Mouse (Mus musculus): ENCODE data around the gene Chmp6.
A peak's percentile ranks its signal among the peaks of the same experiment; 100 is the strongest.

The Chmp6 gene

DNA sequence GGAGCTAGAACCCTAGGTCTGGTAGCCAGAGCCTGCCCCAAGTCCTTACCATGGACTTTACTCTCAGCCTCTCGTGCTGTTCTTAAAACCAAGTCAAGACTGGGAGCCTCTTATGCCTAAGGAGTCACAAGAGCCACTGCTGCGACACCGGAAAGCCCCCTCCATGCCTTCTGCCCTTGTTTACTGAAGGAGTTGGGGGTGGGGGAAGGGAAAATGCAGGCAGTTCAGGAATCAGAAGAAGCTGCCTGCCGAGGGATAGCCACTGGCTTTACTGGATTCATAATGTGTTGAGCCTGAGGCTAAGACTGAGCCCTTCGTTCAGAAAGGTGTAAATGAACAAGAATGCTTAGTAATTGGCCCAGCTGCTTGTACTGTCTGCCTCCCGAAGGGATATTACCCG is 396 bp upstream of the Chmp6 start:
- DNase-seq: no peak

DNA sequence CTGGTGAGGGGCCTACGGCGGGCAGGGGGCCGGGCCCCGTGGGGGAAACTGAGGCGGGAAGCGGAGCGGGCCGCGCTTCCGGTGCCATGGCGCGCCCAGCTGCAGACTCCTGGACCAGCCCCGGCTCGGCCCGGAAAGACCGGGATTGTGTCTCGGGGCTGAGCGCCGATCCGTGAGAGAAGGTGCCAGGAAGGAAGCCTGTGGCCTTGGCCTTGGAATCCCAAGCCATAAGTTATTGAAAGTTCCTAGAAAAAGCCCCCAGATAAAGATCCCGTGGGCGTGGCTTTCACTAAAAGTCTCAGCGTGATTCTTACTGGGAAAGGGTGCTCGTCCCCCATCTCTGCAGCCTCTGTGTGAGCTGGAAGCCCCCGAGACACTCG is 684 bp downstream of the Chmp6 start:
- DNase-seq: no peak

DNA sequence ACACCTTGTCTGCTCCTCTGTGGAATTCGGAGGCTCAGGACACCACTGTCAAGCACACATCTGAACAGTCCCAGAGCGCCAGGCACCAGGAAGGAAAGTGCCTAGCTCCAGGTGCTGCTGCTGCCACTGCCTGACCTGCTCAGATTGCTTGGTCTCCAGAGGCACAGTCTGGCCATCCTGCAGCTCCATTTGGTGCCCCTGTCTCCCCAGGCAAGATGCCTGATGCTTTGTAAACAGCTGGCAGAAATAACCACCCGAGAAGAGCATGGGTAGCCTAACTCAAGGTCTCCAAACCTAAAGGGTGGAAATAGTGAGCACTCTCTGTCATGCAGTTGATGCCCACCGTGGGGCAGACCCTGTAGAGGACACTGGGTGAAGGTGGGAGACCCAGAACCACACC is 1.1 kb downstream of the Chmp6 start:
- no peak for DNase-seq

DNA sequence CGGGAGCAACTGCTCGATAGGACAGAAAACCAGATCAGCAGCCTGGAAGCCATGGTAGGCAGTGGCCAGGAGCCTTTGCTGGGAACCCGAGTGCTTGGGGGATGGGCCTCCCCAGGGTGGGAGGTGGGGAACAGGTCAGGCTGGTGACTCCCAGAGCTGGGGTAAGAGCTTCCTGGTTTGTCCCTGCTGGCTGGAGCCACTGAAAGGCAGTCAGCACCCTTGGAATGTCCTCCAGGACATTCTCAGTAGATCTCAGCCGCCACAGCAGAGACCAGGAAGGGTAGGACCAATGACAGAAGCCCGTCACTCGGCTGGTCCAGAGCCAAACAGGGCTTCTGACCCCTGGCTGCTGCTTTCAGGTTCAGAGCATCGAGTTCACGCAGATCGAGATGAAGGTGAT is 2.4 kb downstream of the Chmp6 start:
- no peak for DNase-seq

DNA sequence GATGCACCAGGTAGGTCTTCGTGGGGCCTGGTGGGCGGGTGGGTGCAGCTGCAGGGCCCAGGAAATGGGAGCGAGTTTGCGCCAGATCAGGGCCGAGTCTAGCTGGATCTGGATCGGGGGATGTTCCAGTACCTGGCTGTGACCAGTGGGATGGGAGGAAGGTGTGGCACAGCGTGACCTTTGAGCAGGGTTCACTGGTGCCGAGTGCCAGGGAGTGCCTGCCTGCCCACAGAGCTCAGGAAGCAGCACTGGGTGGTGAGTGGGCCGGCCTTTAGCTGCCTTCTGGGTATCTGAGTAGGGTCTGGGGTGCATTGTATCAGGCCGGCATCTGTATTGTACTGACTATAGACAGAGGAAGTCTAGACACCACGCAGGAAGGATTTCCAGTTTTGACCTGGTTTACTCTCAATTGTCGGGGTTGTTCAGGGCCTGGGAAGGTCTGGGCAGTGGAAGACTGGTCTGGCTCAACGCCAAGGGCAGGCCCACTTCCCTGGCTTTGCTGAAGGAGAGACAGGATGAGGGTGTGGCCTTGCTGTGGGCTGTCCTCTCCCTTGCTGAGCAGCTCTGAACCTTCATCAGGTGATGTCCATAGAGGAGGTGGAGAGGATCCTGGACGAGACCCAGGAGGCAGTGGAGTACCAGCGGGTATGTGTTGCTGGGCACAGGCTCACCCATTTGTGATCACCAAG is 3.0 kb downstream of the Chmp6 start:
- no peak for DNase-seq

DNA sequence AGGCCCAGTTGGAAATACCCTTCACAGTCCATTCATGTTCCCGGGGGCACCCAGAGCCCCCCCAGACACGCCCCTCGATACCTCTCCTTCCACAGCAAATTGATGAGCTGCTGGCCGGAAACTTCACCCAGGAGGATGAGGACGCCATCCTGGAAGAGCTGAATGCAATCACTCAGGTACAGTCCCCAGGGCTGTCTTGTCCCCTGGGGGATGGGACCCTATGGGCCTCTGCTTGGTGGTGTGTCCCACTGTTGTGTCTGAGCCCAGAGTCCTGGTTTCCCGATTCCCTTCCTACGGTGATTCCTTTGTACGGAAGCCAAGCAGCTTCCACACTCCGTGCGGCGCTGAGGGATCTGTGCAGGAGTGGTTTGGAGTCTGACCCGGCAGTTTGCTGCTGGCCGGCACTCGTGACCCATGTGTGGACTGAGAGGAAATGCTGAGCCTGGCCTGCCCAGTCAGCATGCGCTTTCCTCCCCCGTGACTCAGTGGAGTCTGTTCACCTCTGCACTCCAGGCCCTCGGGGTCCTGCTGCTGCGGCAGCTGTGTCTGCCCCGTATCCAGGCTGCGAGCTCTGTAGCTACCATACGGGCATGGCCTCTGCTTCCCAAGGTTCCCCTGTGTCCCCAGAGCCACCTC is 3.7 kb downstream of the Chmp6 start:
- DNase-seq: no peak

DNA sequence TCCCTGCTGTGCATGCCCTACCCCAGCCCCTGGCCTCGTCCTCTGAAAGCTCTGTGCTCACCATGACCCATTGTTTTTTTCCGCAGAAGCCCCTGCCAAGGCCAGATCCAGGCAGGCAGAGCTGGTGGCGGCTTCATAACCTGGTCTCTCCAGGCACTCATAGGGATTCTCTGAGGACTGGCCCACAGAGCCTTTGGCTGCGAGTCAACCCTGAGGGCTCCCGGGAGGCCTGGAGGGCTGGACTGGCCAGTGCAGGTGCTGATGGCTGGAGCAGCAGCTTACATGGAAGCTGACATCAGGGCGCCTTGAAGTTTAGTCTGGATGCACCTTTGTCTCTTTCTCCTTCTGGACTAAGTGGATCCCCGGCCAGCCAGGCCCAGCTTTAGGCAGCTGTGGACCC is 5.3 kb downstream of the Chmp6 start:
- no peak for DNase-seq

DNA sequence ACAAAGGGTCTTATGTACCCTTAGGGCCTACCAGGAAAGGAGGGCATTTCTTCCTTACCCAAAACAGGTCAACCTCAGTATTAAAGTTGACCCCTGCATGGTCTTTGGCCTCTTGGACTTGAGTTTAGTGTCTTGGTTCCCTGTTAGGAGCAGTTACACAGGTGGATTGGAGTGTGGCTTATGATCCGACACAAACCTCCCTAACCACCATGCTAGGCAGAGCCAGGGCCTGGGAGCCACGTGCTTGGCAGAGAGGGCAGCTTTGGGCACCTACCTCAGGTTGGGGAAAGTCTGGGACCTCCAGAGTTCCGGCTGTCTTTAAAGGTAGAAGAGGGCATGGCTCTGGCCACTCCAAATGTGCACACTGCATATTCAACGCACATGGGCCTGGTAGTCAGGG is 6.2 kb downstream of the Chmp6 start:
- no peak for DNase-seq

DNA sequence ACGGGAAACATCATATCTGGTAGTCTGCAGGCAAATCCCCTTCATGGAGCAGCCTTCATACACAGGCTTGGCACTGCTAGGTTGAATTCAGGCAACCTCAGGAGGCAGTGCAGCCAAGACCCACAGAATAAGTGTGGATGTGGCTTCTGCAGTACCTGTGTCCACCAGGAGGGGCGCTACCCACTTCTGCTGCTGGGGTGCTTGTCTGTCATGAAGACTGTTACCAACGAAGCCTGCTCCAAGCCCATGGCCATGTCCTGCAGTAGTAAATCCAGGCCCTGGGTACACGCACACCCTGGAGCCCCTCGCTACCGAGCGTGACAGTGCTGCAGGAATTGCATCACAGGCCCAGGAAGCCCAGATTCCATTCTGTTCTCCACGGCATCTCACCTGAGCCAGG is 6.7 kb downstream of the Chmp6 start:
- DNase-seq: peak; percentile 80

DNA sequence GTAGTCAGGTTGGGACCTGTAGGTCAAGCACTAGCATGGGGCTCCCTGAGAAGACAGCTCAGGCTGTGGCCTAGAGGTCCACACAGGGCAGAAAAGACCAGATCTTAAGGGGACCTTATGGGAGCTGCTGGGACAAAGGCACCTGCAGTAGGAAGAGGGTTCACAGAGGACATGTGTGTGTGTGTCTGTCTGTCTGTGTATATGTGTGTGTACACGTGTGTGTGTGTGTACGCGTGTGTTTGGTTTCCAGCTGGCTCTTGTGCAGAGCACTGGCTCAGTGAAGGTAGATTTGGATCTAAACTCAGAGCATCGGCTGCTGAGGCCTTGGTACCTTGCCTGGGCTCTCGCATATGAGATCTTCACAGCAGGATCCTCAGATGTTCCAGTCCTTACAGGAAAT is 7.4 kb downstream of the Chmp6 start:
- no peak for DNase-seq

DNA sequence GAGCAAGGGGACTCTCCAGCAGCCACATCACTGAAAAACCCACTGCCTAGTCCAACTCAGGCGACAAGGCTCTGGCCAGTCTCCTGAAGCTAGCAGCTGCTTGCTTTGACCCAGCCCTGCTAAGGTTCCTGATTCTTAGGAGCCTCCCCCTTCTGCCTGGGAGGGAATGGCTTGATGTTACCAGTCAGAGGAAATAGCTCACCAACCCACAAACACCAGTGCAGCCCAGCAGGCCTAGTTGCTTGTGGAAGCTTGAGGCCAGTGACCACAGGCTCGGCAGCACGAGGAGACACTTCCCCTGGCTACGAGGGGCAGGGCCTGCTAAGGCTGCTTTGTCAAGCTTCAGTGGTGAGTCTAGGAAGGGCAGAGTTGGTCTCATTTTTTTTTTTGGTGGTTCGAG is 11.9 kb downstream of the Chmp6 start:
- DNase-seq: no peak

DNA sequence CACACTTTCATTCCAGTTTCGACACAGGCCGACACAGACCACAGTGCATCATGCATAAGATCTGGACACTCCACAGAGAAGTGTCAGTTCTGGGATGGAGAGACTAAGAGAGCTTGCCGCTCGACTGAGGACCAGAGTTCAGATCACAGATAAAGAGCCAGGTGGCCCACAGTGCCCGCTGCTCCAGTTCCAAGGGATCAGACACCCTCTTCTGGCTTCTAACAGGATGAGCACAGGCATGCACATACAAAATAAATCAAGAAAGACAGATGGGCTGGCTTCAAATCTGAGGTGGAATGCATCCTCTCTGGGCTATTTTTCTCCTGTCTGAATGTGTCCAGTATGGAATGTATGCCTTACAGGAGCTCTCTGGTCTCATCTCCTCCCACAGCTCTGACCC is 13.5 kb downstream of the Chmp6 start:
- no peak for DNase-seq

DNA sequence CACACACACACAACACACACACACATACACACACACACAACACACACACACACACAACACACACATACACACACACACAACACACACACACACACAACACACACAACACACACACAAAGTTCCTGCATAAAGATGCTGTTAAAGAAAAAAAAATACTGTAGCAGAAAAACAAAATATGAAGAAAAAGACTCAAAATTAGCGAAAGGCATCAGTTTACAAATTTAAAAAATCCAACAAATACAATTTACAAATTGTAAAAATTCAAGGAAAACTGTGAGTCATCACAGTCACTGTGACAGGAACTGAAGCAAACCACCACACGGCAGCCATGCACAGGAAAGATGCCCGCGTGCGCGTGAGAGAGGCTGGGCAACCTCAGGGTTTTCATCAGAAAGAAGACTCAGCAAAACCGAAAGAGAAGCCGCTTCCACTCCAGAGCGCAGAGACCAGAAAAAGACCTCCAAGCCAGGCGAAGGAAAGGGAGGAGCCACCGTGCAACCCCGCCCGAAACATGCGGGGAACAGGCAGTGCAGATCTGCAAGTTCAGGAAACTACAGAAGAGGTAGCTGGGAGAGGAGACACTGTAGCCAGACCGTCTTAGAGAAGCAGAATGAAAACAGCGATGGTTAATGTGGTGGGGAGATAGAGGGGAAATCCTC is 14.9 kb downstream of the Chmp6 start:
- no peak for DNase-seq

DNA sequence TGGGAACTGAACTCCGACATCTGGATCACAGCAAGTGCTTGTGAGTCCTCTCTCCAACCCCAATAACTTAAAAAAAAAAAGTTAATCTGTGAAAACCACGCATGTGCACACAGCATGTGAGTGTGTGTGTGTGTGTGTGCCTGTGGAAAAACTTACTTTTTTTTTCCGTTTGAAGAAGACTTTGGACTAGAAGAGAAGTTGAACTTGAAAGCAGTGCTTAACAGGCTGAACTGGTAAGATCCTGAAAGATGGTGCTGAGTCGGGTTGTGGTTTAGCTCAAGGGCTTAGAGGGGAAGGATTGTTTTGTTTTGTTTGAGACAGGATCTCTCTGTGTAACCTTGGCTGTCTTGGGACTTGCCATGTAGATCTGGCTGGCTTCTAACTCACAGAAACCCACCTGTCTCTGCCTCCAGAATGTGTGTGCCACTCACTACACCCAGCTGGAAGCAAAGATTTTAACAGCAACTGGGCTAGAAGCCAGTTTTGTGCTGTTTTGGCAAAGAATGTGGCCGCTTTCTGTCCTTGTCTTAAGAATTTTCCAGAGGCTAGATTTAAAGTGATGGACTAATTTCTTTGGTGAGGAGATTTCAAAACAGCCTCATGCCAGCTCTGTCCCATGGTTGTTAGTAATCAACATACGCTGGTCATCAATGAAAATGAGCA is 16.5 kb downstream of the Chmp6 start:
- no peak for DNase-seq

DNA sequence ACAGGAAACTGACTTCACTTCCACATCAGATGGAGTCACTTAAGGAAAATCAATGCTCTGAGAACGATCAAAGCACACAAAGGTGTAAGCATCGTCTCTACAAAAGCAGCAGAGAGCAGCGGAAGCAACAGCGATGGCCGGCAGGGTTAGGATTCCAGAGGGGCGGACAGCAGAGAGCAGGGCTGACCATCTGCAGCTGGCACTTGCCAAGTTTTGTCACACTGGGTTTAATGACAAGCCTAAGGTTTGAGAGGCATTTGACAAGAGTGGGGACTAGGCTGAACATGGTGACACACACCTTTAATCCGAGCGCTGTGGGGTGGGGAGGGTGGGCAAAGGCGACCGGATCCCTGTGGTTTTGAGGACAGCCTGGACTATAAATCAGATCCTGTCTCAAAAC is 18.6 kb downstream of the Chmp6 start:
- DNase-seq: no peak

DNA sequence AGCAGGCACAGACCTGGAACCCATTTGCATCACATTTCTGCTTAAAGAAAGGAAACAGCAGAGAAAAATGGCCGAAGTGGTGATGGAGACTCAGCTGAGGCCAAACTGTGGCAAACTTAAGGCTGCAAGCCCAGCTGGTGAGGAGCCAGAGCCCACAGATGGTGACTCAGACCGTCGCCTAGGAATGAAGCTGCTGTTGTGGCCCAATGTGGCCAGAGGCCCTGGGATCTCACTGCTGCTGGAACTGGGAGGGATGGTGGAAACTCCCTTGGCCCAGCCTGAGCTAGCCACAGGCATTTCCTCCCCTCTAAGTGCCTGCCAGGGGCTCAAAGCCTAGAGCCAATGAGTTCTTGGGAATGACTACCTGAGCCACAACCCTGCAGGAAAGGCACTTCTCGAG is 19.9 kb downstream of the Chmp6 start:
- no peak for DNase-seq

DNA sequence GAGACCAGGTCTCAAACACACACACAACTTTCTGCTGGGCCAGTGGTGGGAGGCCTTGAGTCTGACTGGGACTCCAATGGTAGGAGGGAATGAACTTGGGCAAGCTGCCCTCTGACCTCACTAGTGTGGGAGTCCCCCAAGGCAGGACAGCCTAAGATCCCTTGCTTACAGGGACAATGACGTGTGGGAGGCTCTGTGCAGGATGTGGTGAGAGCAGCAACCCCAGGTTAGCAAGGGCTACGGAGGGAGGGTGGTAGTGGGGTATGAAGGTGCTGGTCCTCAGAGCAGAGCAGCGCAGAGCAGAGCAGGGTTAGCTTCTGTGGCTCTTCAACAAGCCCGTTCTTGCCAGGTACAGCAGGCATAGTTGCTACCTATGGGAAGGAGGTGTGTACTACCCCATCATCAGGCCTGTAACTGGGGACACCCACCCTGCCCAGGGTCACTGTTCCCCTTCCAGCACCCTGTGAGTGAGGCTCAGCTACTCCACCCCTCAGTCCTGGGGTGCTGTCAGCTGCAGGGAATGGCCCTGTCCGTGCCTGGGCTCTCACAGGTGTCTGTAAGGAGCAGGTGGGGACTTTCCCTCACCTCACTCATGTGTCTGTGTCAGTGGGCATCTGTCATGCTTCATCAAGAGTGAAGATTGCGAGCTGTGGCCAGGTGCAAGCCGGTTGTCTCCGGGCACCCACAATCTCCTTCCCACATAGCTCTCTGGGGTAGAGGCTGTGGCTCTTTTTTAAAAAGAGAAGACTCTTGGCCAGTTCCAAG is 20.8 kb downstream of the Chmp6 start:
- DNase-seq: no peak

DNA sequence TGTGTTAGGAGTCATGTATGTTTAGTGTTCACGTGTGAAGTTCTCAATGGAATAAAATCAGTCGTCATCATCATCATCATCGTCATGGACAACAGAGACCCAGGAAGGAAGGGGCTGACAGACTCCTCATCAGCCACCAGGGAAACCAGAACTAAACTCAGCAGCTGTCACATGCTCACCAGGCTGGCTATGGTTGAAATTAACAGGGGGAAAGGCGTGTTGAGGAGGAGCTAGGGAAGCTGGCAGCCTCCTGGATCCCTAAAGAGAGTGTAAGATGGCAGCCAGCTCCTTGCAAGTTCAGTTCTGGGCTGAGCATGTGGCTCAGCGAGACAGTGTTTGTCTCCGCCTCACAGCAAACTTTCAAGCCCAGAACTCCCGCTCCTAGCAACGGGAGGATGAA is 21.5 kb downstream of the Chmp6 start:
- DNase-seq: no peak

DNA sequence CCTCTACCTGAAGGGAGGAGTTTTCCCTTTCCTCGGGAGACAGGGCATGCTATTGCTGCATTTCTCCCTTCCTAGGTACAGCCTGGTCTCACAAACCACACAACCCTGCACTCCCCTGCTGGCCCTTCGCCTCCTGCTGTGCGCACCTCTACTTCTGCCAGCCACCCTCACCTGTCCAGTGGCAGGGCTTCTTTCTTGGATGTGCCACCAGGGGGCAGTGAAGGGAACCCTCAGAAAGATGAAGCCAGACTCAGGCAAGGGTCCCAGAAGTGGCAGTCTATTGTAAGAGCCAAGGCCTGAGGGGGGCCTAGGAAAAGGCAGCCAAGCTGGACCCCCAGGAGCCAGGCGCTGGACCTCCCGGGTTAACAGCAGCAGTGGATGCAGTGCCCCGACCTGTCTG is 22.2 kb downstream of the Chmp6 start:
- DNase-seq: peak; percentile 80

DNA sequence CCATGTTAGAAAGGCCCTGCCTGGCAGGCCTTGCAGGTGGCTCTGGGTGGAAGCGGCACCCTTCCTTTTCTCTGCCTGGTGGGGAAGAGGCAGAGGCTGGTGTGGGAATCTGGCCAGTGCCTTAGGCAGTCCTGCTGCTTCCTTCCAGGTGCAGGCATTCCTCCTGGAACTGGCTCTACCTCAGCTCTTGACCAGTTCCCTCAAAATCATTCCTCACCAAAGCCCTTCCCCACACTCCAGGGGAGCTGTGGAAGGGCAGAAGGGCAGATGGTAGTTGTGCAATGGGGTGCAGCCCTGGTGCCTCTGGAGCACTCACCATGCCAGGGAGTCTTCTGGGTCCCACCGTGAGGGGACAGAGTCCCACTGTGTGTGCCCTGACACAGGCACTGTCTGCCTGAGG is 23.2 kb downstream of the Chmp6 start:
- no peak for DNase-seq

DNA sequence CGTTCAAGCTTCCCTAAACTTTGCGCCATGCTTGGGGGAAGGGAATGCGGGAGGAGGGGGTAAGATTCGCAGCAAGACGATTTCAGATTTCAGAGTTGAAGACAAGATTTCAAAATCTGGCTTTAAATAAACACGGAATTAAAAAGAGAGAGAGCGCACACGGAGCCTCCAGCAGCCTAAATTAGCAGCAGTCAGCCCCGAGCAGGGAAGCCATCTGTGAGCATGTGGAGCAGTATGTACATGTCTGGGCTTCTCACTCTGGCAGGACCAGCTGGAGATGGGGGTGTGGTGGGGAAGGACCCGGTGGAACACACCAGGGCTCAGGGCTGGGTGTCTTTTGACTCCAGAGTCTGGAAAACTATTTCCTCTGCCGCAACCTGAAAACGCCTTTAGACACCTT is 24.0 kb downstream of the Chmp6 start:
- DNase-seq: no peak

DNA sequence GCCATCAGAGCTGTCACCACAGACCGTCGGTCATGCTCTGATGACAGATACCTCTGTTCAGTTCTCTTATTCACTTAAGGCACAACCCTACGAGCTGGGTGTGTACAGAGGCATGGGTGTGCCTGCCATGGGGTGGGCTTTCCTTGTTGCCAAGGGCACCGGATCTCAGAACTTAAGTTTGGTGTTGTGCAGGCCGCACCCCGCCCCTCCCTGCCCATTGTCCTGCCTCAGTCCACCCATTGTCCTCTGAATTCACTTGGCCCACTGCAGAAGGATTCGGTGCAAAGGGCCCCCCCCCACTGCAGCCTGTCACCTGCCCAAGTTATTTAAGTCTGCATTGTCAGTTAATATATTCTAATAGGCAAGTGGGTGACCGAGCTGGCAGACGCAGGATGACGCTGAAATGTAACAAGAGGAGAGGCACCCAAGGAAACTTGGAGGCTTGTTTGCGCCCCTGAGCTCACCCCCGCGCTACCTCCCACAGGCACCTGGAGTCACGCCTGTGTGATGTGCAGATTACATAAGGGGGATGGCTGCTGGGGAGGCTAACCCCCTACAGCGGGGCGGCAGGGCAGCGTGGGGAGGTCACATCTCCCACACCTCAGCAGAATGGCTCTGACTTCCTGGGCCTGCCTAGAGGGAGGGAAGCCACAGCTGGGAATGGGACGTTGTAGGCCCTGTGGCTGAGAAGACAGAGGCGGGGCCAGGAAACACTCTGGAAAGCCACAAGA is 24.7 kb downstream of the Chmp6 start:
- no peak for DNase-seq
